Mouse (Mus musculus): ENCODE measurements at regions not wholly inside any gene's neighbourhood (a gene's known extent, or its start where the extent isn't known, plus 50 kb on each side); places are given as distances from the start of the nearest gene placed in this dataset.

DNA sequence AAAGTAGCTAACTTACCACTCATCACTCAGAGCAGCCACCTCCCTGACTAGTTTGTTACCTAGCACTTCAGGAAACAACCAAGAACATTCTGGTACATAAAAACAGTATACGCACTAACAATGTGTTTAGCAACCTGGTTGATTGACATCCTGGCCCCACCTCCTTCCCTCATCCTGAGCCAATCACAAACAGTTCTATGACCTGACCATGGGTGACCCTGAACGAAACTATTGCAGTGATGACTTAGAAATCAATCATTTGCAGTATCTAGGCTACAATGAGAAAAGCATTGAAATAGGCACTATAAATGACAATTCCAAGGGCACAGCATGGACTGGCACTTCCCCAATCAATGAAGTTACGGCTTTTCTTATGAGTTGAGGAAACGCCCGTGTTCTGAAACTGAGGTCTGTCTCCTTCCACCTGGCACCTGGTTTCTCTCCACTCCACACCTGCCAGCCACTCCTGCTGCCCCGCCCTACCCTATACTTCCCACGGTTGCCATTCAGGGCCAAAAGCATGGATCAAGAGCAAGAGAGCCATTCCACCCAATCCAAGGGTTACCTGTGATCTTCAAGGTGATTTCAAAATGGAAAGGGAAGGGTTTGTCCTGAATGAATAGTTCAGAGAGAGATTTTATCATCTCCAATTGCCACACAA, 162.9 kb upstream of the Lrig3 start:
- 89% methylated on average over 7 of the region's 7 CpGs for WGBS
- no peak overlapping the region for H3K4me3 ChIP-seq (replicated peaks; ENCODE audit: extremely low read depth, low read depth, low read length)
- TF ChIP-seq CTCF (IDR thresholded peaks at IDR 0.05; ENCODE audit: insufficient read depth, low read length) (no peak), POLR2A (IDR thresholded peaks at IDR 0.05; ENCODE audit: borderline replicate concordance, extremely low read depth, low read depth, low read length) (no peak)
- no peak for DNase-seq
- H3K4me1 ChIP-seq (ENCODE audit: control insufficient read depth, insufficient read depth, low read length) = no peaks in the 10 kb centered on the region

GRCm38 (mm10) chr10:125809763-125810361, 156.1 kb upstream of the Lrig3 start:
- Histone ChIP-seq H3K4me1 (ENCODE audit: control insufficient read depth, insufficient read depth, low read length) (no peaks in the 10 kb centered on the region), H3K4me3 (replicated peaks; ENCODE audit: extremely low read depth, low read depth, low read length) (no peak overlapping the region)
- TF ChIP-seq POLR2A (IDR thresholded peaks at IDR 0.05; ENCODE audit: borderline replicate concordance, extremely low read depth, low read depth, low read length) (no peak), CTCF (IDR thresholded peaks at IDR 0.05; ENCODE audit: insufficient read depth, low read length) (no peak)
- DNase-seq = no peak
- WGBS = 80% methylated on average over 8 of the region's 8 CpGs

- Histone ChIP-seq H3K4me1 (ENCODE audit: control insufficient read depth, insufficient read depth, low read length) (no peaks in the 10 kb centered on the region), H3K4me3 (replicated peaks; ENCODE audit: extremely low read depth, low read depth, low read length) (no peak overlapping the region)
- WGBS = 64% methylated on average over 3 of the region's 3 CpGs
- TF ChIP-seq CTCF (IDR thresholded peaks at IDR 0.05; ENCODE audit: insufficient read depth, low read length) (no peak), POLR2A (IDR thresholded peaks at IDR 0.05; ENCODE audit: borderline replicate concordance, extremely low read depth, low read depth, low read length) (no peak)
- DNase-seq = no peak
Measured at GRCm38 (mm10) chr10:125810590-125810989, 155.4 kb upstream of the Lrig3 start.

GRCm38 (mm10) chr10:125814191-125814887, 151.6 kb upstream of the Lrig3 start:
- TF ChIP-seq CTCF (IDR thresholded peaks at IDR 0.05; ENCODE audit: insufficient read depth, low read length) = no peak
- TF ChIP-seq POLR2A (IDR thresholded peaks at IDR 0.05; ENCODE audit: borderline replicate concordance, extremely low read depth, low read depth, low read length) = no peak
- H3K4me1 ChIP-seq (ENCODE audit: control insufficient read depth, insufficient read depth, low read length) = no peaks in the 10 kb centered on the region
- no peak for DNase-seq
- 57% methylated on average over 7 of the region's 7 CpGs for WGBS
- no peak overlapping the region for H3K4me3 ChIP-seq (replicated peaks; ENCODE audit: extremely low read depth, low read depth, low read length)

GRCm38 (mm10) chr10:125832134-125832533, 133.8 kb upstream of the Lrig3 start:
- DNase-seq = no peak
- no peaks in the 10 kb centered on the region for H3K4me1 ChIP-seq (ENCODE audit: control insufficient read depth, insufficient read depth, low read length)
- WGBS = 69% methylated on average over 5 of the region's 5 CpGs

GRCm38 (mm10) chr10:125832764-125833163, 133.2 kb upstream of the Lrig3 start:
- TF ChIP-seq CTCF (IDR thresholded peaks at IDR 0.05; ENCODE audit: insufficient read depth, low read length) (no peak), POLR2A (IDR thresholded peaks at IDR 0.05; ENCODE audit: borderline replicate concordance, extremely low read depth, low read depth, low read length) (no peak)
- Histone ChIP-seq H3K4me1 (ENCODE audit: control insufficient read depth, insufficient read depth, low read length) (no peaks in the 10 kb centered on the region), H3K4me3 (replicated peaks; ENCODE audit: extremely low read depth, low read depth, low read length) (no peak overlapping the region)
- WGBS = 84% methylated on average over 7 of the region's 7 CpGs
- no peak for DNase-seq

More at GRCm38 (mm10) chr10:125832134-125832533, 133.8 kb upstream of the Lrig3 start:
- no peak for TF ChIP-seq CTCF (IDR thresholded peaks at IDR 0.05; ENCODE audit: insufficient read depth, low read length)
- TF ChIP-seq POLR2A (IDR thresholded peaks at IDR 0.05; ENCODE audit: borderline replicate concordance, extremely low read depth, low read depth, low read length) = no peak
- no peak overlapping the region for H3K4me3 ChIP-seq (replicated peaks; ENCODE audit: extremely low read depth, low read depth, low read length)

DNA sequence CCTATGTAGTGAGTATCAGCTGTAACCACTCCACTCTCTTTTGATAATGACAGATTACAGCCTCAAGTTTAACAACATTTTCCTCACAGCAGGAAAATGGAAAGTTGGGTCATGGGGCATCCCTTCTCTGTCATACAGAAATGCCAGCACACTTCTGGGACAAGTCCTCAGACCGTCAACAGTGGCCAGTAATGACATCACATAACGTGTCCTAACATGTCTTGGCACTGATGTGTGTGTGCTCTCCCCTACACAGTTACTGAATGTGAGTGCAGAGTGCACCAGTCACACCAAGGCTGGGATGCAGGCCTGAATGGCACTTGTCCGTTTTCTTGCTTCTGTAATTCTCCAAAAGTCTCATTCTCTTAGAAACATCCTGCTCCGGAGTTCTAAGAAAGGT, 132.0 kb upstream of the Lrig3 start:
- 69% methylated on average over 4 of the region's 4 CpGs for WGBS
- TF ChIP-seq POLR2A (IDR thresholded peaks at IDR 0.05; ENCODE audit: borderline replicate concordance, extremely low read depth, low read depth, low read length) = no peak
- TF ChIP-seq CTCF (IDR thresholded peaks at IDR 0.05; ENCODE audit: insufficient read depth, low read length) = no peak
- H3K4me1 ChIP-seq (ENCODE audit: control insufficient read depth, insufficient read depth, low read length) = no peaks in the 10 kb centered on the region
- DNase-seq = no peak
- no peak overlapping the region for H3K4me3 ChIP-seq (replicated peaks; ENCODE audit: extremely low read depth, low read depth, low read length)

DNA sequence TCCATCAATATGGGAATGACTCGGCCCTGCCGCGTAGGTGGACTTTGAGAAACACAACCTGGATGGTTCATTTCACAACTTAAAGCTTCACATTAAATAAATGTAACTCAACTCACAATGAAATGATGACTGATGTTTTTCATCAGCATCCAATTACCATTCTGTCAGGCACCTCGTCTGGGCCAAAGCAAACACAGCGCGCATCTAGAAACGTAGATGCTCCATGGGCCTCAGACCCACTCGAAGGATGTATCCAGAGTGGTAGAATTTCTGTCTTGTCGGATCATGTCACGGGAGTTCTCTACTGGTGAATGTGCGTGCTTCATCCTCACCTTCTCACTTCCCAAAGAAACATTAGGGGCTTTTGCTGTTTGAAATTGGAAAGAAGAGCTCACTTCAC, 127.0 kb upstream of the Lrig3 start:
- TF ChIP-seq CTCF (IDR thresholded peaks at IDR 0.05; ENCODE audit: insufficient read depth, low read length) = no peak
- TF ChIP-seq POLR2A (IDR thresholded peaks at IDR 0.05; ENCODE audit: borderline replicate concordance, extremely low read depth, low read depth, low read length) = no peak
- no peak for DNase-seq
- Histone ChIP-seq H3K4me3 (replicated peaks; ENCODE audit: extremely low read depth, low read depth, low read length) (no peak overlapping the region), H3K4me1 (ENCODE audit: control insufficient read depth, insufficient read depth, low read length) (no peaks in the 10 kb centered on the region)
- 77% methylated on average over 11 of the region's 11 CpGs for WGBS

- TF ChIP-seq POLR2A (IDR thresholded peaks at IDR 0.05; ENCODE audit: borderline replicate concordance, extremely low read depth, low read depth, low read length) = no peak
- no peak for TF ChIP-seq CTCF (IDR thresholded peaks at IDR 0.05; ENCODE audit: insufficient read depth, low read length)
- Histone ChIP-seq H3K4me1 (ENCODE audit: control insufficient read depth, insufficient read depth, low read length) (no peaks in the 10 kb centered on the region), H3K4me3 (replicated peaks; ENCODE audit: extremely low read depth, low read depth, low read length) (no peak overlapping the region)
- WGBS = 48% methylated on average over 5 of the region's 5 CpGs
- DNase-seq = no peak
Measured at GRCm38 (mm10) chr10:125839621-125840141, 126.3 kb upstream of the Lrig3 start.

Data from lung, adult 2 months (tissue).